Mouse (Mus musculus) heart, embryonic 16.5 days (tissue): Measurements from ENCODE around the gene Gpr165. TPM values are rescaled to one million over a fixed set of nuclear protein-coding genes. Genes with fewer than 3 reads are reported as not detected.

ENCODE experiments used
- ATAC-seq: fragments of 200-750 bp; cut with Nextera tagmentation; replicated peaks from 2 replicates; pipeline ENCODE4 v1.8.0; 2017; ENCODE audit warnings: moderate number of reproducible peaks; ENCODE audit not compliant: insufficient read depth, low FRiP score; ENCODE audit errors: extremely low read depth
- H3K27ac ChIP-seq: fragments of 300-500 bp; sonication (generic); 2 replicates; pipeline ENCODE4 v1.5.1; 2014; ENCODE audit warnings: mild to moderate bottlenecking, low read length, control low read depth, moderate library complexity
- H3K27me3 ChIP-seq: fragments of 300-500 bp; sonication (generic); 2 replicates; pipeline ENCODE4 v1.6.1; 2014; ENCODE audit warnings: low read length, mixed read lengths; ENCODE audit not compliant: control insufficient read depth, insufficient read depth
- H3K36me3 ChIP-seq: fragments of 300-500 bp; sonication (generic); 2 replicates; pipeline ENCODE4 v1.6.1; 2014; ENCODE audit not compliant: control insufficient read depth, insufficient read depth
- H3K4me1 ChIP-seq: fragments of 300-500 bp; sonication (generic); 2 replicates; pipeline ENCODE4 v1.6.1; 2014; ENCODE audit warnings: low read length, mixed read lengths; ENCODE audit not compliant: control insufficient read depth, insufficient read depth
- H3K4me2 ChIP-seq: fragments of 300-500 bp; sonication (generic); 2 replicates; pipeline ENCODE4 v1.6.1; 2014; ENCODE audit warnings: low read depth, mild to moderate bottlenecking, control low read depth, low read length
- H3K4me3 ChIP-seq: fragments of 300-500 bp; sonication (generic); 2 replicates; pipeline ENCODE4 v1.5.1; 2014; ENCODE audit warnings: mild to moderate bottlenecking, control low read depth, low read length
- H3K9ac ChIP-seq: fragments of 300-500 bp; sonication (generic); 2 replicates; pipeline ENCODE4 v1.6.1; 2014; ENCODE audit warnings: low read length, control low read depth
- H3K9me3 ChIP-seq: fragments of 300-500 bp; sonication (generic); replicated peaks from 2 replicates; pipeline ENCODE4 v1.6.1; 2016; ENCODE audit warnings: low read length; ENCODE audit not compliant: control insufficient read depth
- WGBS: fragments of 180-500 bp; shearing (Covaris S2); extraction: QIAGEN DNeasy Blood & Tissue Kit; methylation state at CpG from one replicate; pipeline ENCODE4 v1.1.7; 2014; 5-methylcytosine and 5-hydroxymethylcytosine counted together
- polyA plus RNA-seq: library from polyadenylated mRNA; unstranded; fragments of >200 nt; fragmentation: Nextera tagmentation; extraction: Ambion mirVana; gene quantifications from 2 replicates; pipeline ENCODE4 v1.2.1, GENCODE M21; 2015

Gene Gpr165
- polyA plus RNA-seq: 0.12 TPM in 1 of 2 replicates, not detected in the other

GRCm38 (mm10) chrX:96712907-96713774 is at the start of gene Gpr165:
TSS of gene Gpr165 (plus strand) at chrX:96713441.
- H3K4me1 ChIP-seq: no peaks in the 10 kb centered on the region
- peak within 1 kb of the TSS; percentile 45 for H3K4me3 ChIP-seq
- H3K36me3 ChIP-seq: no peaks in the 10 kb centered on the region
- H3K9me3 ChIP-seq: no peaks in the 10 kb centered on the region
- H3K27me3 ChIP-seq: no peaks in the 10 kb centered on the region
- 14% methylated on average over 16 of the region's 16 CpGs for WGBS
- peak within 1 kb of the TSS; percentile 61 for H3K4me2 ChIP-seq
- H3K9ac ChIP-seq: peak within 1 kb of the TSS; percentile 21; the same call in 1 of the 2 replicates
- peak; percentile 79 for ATAC-seq
- H3K27ac ChIP-seq: no peak within 1 kb of the TSS

- no peak overlapping the region for H3K4me3 ChIP-seq
- H3K27me3 ChIP-seq: no peaks in the 10 kb centered on the region
- H3K9me3 ChIP-seq: no peaks in the 10 kb centered on the region
- ATAC-seq: no peak
- H3K27ac ChIP-seq: no peak overlapping the region
- no peak overlapping the region for H3K4me2 ChIP-seq
- no peak overlapping the region for H3K9ac ChIP-seq
- no peaks in the 10 kb centered on the region for H3K36me3 ChIP-seq
- WGBS: 42% methylated on average over 1 of the region's 1 CpGs
- no peaks in the 10 kb centered on the region for H3K4me1 ChIP-seq
Measured at GRCm38 (mm10) chrX:96674871-96675270, 38.4 kb upstream of the Gpr165 start.
